Mouse (Mus musculus) forebrain, embryonic 12.5 days (tissue): ENCODE data around the gene 4930404N11Rik. TPM values are rescaled to one million over a fixed set of nuclear protein-coding genes. Genes with fewer than 3 reads are reported as not detected.

Experiments
- ATAC-seq: fragments of 200-750 bp; cut with Nextera tagmentation; 2 replicates; pipeline ENCODE4 v1.8.0; 2017; ENCODE audit warnings: moderate TSS enrichment; ENCODE audit not compliant: low FRiP score
- H3K27ac ChIP-seq: fragments of 300-500 bp; sonication (generic); 2 replicates; pipeline ENCODE4 v1.5.1; 2016; ENCODE audit warnings: mild to moderate bottlenecking
- H3K27me3 ChIP-seq: fragments of 300-500 bp; sonication (generic); 2 replicates; pipeline ENCODE4 v1.6.1; 2016; ENCODE audit warnings: mild to moderate bottlenecking
- H3K36me3 ChIP-seq: fragments of 300-500 bp; sonication (generic); replicated peaks from 2 replicates; pipeline ENCODE4 v1.6.1; 2016; ENCODE audit warnings: mild to moderate bottlenecking
- H3K4me1 ChIP-seq: fragments of 300-500 bp; sonication (generic); 2 replicates; pipeline ENCODE4 v1.6.1; 2016
- H3K4me2 ChIP-seq: fragments of 300-500 bp; sonication (generic); 2 replicates; pipeline ENCODE4 v1.6.1; 2016; ENCODE audit warnings: mild to moderate bottlenecking, moderate library complexity
- H3K4me3 ChIP-seq: fragments of 300-500 bp; sonication (generic); replicated peaks from 2 replicates; pipeline ENCODE4 v1.5.1; 2016; ENCODE audit warnings: mild to moderate bottlenecking
- H3K9ac ChIP-seq: fragments of 300-500 bp; sonication (generic); 2 replicates; pipeline ENCODE4 v1.6.1; 2016; ENCODE audit warnings: mild to moderate bottlenecking
- H3K9me3 ChIP-seq: fragments of 300-500 bp; sonication (generic); 2 replicates; pipeline ENCODE4 v1.6.1; 2016
- WGBS: fragments of 180-500 bp; shearing (Covaris S2); methylation state at CpG from one replicate; pipeline ENCODE4 v1.1.7; 2016; 5-methylcytosine and 5-hydroxymethylcytosine counted together
- microRNA-seq: library from miRNA; unstranded; fragments of <30 nt; microRNA quantifications from one replicate; pipeline ENCODE4, GENCODE M21; 2017
- polyA plus RNA-seq: library from polyadenylated mRNA; unstranded; fragments of >200 nt; fragmentation: Nextera tagmentation; extraction: Ambion mirVana; gene quantifications from 2 replicates; pipeline ENCODE4 v1.2.1, GENCODE M21; 2016

The 4930404N11Rik gene
- polyA plus RNA-seq, 1 experiment from 2014 or later = 1.2 TPM

DNA sequence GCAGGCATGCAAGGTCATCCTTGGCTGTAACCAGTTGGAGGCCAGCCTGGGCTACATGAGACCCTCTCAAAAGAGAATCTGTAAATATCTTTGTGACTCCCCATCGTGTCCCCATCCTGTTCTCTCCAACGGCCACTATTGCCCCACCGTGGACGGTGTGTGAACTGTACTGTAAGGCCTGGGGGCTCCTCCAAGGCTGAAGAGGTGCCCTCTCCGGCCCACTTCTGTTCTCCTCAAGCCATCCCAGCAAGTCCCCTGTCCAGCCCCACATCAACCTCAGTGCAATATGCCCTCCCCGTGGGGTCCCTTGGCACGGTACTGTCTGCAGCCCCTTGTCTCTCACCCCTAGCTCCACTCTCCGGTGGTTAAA lies 46.3 kb downstream of the 4930404N11Rik start:
- ATAC-seq = no peak
- H3K27me3 ChIP-seq = peaks cover 6% of the 10 kb centered on the region; the same call in 1 of the 2 replicates
- no peaks in the 10 kb centered on the region for H3K9me3 ChIP-seq
- H3K9ac ChIP-seq = peak overlapping the region; percentile 21
- peak overlapping the region; percentile 77 for H3K4me2 ChIP-seq
- peak overlapping the region; percentile 88 for H3K27ac ChIP-seq
- peak overlapping the region; percentile 96 for H3K4me3 ChIP-seq
- WGBS = 43% methylated on average over 8 of the region's 8 CpGs
- H3K36me3 ChIP-seq = peaks cover 48% of the 10 kb centered on the region
- peaks cover 38% of the 10 kb centered on the region for H3K4me1 ChIP-seq

DNA sequence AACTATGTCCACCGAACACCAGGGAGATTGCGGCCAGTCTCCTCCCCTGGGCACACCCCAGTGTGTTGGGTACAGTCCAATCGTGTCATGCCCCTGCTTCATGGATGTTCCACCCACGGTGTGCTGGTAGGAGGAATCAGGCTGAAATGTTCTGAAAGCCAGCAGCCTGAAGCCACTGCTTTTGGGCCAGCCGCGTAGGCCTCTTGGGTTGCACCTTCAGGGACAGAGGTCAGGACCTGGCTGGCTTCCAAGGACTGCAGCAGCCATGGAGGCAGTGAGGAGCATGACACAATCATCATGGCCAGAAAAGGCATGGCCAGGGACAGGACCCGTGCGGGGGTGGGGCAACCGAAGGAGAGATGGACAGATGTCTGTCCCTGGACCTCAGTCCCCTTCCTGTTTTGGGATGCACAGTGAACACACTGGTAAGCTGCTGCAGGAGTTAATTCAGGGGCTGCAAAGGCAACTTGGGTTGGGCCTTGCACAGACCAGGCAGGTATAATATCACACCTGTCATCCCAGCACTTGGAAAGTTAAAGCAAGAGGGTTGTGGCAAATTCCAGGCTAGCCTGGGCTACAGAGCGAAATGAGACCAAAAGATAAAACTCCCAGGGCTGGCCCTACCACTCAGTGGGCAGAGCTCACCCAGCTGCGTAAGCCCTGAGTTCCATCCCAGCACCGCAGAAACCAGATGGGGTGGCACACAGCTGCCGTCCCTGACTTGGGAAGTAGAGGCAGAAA lies 46.9 kb downstream of the 4930404N11Rik start:
- WGBS = 90% methylated on average over 13 of the region's 13 CpGs
- ATAC-seq = no peak
- Histone ChIP-seq H3K4me1 (peaks cover 38% of the 10 kb centered on the region), H3K4me3 (peak overlapping the region; percentile 96), H3K36me3 (peaks cover 48% of the 10 kb centered on the region), H3K27me3 (peaks cover 6% of the 10 kb centered on the region; the same call in 1 of the 2 replicates), H3K9ac (peak overlapping the region; percentile 21), H3K9me3 (no peaks in the 10 kb centered on the region), H3K4me2 (peak overlapping the region; percentile 77), H3K27ac (peak overlapping the region; percentile 88)

DNA sequence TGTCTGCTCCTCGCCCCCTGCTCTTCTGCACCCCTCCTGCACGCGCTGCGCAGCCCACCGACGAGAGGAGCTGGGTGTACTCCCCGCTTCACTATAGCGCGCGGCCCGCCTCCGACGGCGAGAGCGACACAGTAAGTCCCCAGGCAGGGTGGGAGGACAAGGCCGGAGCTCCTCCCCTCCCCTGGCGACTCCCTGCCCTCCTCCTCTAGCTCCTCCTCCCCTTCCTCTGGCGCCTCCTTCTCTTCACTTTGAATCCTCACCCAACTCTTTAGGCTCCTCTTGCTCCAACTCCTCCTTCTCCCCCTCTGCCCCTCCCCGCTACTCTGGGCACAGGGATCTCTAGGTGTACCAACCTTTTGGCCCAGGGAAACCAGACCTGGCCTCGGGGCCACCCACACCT lies 48.3 kb downstream of the 4930404N11Rik start:
- peaks cover 35% of the 10 kb centered on the region for H3K4me1 ChIP-seq
- 10% methylated on average over 20 of the region's 20 CpGs for WGBS
- no peaks in the 10 kb centered on the region for H3K9me3 ChIP-seq
- peaks cover 48% of the 10 kb centered on the region for H3K36me3 ChIP-seq
- H3K4me2 ChIP-seq = peak overlapping the region; percentile 32
- H3K27me3 ChIP-seq = peaks cover 6% of the 10 kb centered on the region; the same call in 1 of the 2 replicates
- no peak overlapping the region for H3K4me3 ChIP-seq
- no peak overlapping the region for H3K27ac ChIP-seq
- no peak for ATAC-seq
- peak overlapping the region; percentile 22; the same call in 1 of the 2 replicates for H3K9ac ChIP-seq

DNA sequence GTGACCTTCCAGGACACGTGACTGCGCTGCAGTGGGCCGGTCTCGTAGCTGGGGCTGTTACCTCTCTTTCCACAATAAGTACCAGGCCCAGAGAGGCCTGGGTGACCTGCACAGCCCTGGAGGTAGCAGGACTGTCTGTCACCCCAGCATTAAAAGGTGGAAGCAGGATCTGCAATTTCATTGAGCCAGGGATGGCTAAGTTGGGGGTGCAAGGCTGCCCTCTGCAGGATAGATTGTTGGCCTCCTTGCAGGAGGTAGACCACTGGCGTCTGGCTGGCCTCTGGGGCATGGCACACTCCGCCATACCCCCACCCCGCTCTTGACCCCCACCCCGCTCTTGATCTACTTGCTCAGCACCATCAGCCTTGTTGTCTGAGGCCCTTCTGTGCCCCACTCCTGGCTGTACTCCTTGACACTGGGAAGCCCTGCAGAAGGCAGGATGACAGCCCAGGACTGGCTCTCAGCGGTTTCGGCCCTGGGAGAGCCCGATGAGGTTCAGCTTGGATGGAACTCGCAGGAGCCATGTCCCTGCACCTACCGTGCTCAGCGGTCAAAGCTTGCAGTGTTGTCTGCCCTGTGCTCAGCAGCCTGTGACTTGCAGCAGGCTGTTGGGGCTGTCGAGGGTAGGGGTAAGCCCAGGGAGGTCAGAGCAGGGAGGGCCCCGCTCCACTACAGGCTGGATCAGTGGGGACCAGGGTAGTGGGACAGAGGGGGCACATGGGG lies 49.1 kb downstream of the 4930404N11Rik start:
- H3K4me1 ChIP-seq = peaks cover 27% of the 10 kb centered on the region
- H3K36me3 ChIP-seq = peaks cover 55% of the 10 kb centered on the region
- no peak for ATAC-seq
- H3K27ac ChIP-seq = no peak overlapping the region
- no peak overlapping the region for H3K4me3 ChIP-seq
- WGBS = 43% methylated on average over 16 of the region's 16 CpGs
- peak overlapping the region; percentile 32 for H3K4me2 ChIP-seq
- H3K9me3 ChIP-seq = no peaks in the 10 kb centered on the region
- H3K9ac ChIP-seq = peak overlapping the region; percentile 22; the same call in 1 of the 2 replicates
- peaks cover 6% of the 10 kb centered on the region; the same call in 1 of the 2 replicates for H3K27me3 ChIP-seq

DNA sequence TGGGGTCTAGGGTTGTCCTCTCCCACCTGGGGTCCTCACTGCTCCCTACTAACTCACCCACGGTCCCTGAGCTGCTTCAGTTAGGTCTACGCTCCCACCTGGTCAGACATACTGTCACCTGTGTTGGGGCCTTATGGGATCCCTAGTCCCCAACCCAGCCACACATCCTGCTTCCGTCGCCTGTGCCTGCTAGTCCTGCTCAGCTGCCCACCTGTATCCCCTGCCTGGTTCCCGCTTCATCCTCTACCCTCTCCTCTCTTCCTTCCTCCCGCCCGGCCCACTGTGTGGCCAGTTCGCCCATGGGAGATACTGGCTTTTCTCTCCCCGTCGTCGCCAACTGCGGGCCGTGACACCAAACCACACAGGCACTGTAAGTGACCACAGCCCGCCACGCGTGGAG lies 50.0 kb downstream of the 4930404N11Rik start:
- ATAC-seq = no peak
- Histone ChIP-seq H3K27ac (no peak overlapping the region), H3K9ac (no peak overlapping the region), H3K4me1 (peaks cover 26% of the 10 kb centered on the region), H3K9me3 (no peaks in the 10 kb centered on the region), H3K27me3 (peaks cover 6% of the 10 kb centered on the region; the same call in 1 of the 2 replicates), H3K4me3 (no peak overlapping the region), H3K4me2 (no peak overlapping the region), H3K36me3 (peaks cover 64% of the 10 kb centered on the region)
- 93% methylated on average over 16 of the region's 16 CpGs for WGBS

DNA sequence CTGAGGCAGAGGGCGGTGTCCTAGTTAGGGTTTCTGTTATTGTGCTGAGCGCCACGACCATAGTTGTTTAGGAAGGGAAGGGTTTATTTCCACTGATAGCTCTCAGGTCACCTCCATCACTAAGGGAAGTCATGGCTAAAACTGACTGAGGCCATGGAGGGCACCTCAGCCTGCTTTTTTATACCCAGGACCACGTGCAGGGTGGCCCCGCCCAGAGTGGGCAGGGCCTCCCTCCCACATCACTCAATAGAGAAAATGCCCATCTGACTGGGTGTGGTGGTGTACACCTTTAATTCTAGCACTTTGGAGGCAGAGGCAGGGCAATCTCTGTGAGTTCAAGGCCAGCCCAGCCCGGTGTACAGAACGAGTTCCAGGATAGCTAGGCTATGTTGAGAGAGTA lies 51.4 kb downstream of the 4930404N11Rik start:
- no peak for ATAC-seq
- Histone ChIP-seq H3K4me2 (no peak overlapping the region), H3K9ac (no peak overlapping the region), H3K4me1 (peaks cover 18% of the 10 kb centered on the region), H3K4me3 (no peak overlapping the region), H3K9me3 (no peaks in the 10 kb centered on the region), H3K36me3 (peaks cover 78% of the 10 kb centered on the region), H3K27ac (no peak overlapping the region), H3K27me3 (peaks cover 6% of the 10 kb centered on the region; the same call in 1 of the 2 replicates)
- 79% methylated on average over 7 of the region's 7 CpGs for WGBS

DNA sequence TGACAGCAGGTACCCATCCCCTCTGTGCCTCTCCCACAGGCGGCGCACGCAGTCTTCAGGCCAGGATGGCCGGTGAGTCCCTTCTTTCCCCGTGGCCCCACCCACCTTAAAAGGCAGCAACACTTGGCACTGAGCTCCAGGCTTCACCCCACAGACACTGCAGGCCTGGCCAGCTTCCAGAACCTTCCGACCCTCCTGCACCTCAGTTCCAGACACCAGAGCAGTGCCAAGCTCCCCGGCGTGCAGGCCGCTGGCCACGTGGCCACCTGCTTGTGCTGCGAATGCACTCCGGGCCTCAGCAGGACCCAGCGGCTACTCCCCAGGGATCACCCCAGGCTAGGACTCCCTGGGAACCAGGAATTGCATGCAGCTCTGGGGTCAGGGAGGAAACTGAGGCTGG lies 52.0 kb downstream of the 4930404N11Rik start:
- Histone ChIP-seq H3K27me3 (peaks cover 6% of the 10 kb centered on the region; the same call in 1 of the 2 replicates), H3K9ac (no peak overlapping the region), H3K36me3 (peaks cover 84% of the 10 kb centered on the region), H3K27ac (no peak overlapping the region), H3K4me1 (peaks cover 14% of the 10 kb centered on the region), H3K9me3 (no peaks in the 10 kb centered on the region), H3K4me3 (no peak overlapping the region), H3K4me2 (no peak overlapping the region)
- ATAC-seq = no peak
- WGBS = 92% methylated on average over 13 of the region's 13 CpGs

Small RNA genes lying within 50 kb of the gene (microRNA-seq; reads per million reads assigned to microRNA genes)
- not detected for gene Mir6913

Other genes starting within 250 kb of the 4930404N11Rik start
- 12.4 and 13.5 TPM in 2 replicates for gene Zbtb7a, start 230.6 kb downstream of the 4930404N11Rik start, polyA plus RNA-seq
- gene Pias4, start 197.9 kb downstream of the 4930404N11Rik start, polyA plus RNA-seq = 51.6 and 52.9 TPM in 2 replicates
- gene Eef2, start 189.2 kb downstream of the 4930404N11Rik start, polyA plus RNA-seq = 518 and 540 TPM in 2 replicates
- 62.8 and 67.4 TPM in 2 replicates for gene Dapk3, start 182.8 kb downstream of the 4930404N11Rik start, polyA plus RNA-seq
- not detected in 2 replicates for gene 4930442H23Rik, start 182.0 kb downstream of the 4930404N11Rik start, polyA plus RNA-seq
- not detected in 2 replicates for gene Nmrk2, start 163.8 kb downstream of the 4930404N11Rik start, polyA plus RNA-seq
- gene Atcay, start 135.0 kb downstream of the 4930404N11Rik start, polyA plus RNA-seq = 31.8 and 33.9 TPM in 2 replicates
- gene Zfr2, start 132.7 kb downstream of the 4930404N11Rik start, polyA plus RNA-seq = 9.0 and 10.0 TPM in 2 replicates
- 4.1 and 5.7 TPM in 2 replicates for gene Matk, start 112.9 kb downstream of the 4930404N11Rik start, polyA plus RNA-seq
- 136 and 138 TPM in 2 replicates for gene Mrpl54, start 98.9 kb downstream of the 4930404N11Rik start, polyA plus RNA-seq
- 31.1 and 33.3 TPM in 2 replicates for gene Apba3, start 98.9 kb downstream of the 4930404N11Rik start, polyA plus RNA-seq
- 9.7 and 11.4 TPM in 2 replicates for gene Tjp3, start 74.2 kb downstream of the 4930404N11Rik start, polyA plus RNA-seq
- gene Pip5k1c, start 72.9 kb downstream of the 4930404N11Rik start, polyA plus RNA-seq = 84.1 and 98.7 TPM in 2 replicates
- gene Cactin, start 44.7 kb downstream of the 4930404N11Rik start, polyA plus RNA-seq = 60.8 and 61.8 TPM in 2 replicates
- gene Tbxa2r, start 37.1 kb downstream of the 4930404N11Rik start, polyA plus RNA-seq = 2.1 and 2.9 TPM in 2 replicates
- gene Gipc3, start 22.6 kb downstream of the 4930404N11Rik start, polyA plus RNA-seq = 0.08 TPM in 1 of 2 replicates, not detected in the other
- gene Hmg20b, start 15.3 kb downstream of the 4930404N11Rik start, polyA plus RNA-seq = 92.6 and 97.1 TPM in 2 replicates
- gene Mfsd12, start 8.3 kb downstream of the 4930404N11Rik start, polyA plus RNA-seq = 8.2 and 8.4 TPM in 2 replicates
- gene Fzr1, start 12.7 kb upstream of the 4930404N11Rik start, polyA plus RNA-seq = 145 and 148 TPM in 2 replicates
- 68.1 and 68.5 TPM in 2 replicates for gene Dohh, start 18.6 kb upstream of the 4930404N11Rik start, polyA plus RNA-seq
- 4.2 and 4.6 TPM in 2 replicates for gene Gm48551, start 18.6 kb upstream of the 4930404N11Rik start, polyA plus RNA-seq
- gene Gm48552, start 23.2 kb upstream of the 4930404N11Rik start, polyA plus RNA-seq = 1.4 and 2.1 TPM in 2 replicates
- 1.8 and 2.6 TPM in 2 replicates for gene Smim24, start 27.2 kb upstream of the 4930404N11Rik start, polyA plus RNA-seq
- 15.3 and 16.3 TPM in 2 replicates for gene Nfic, start 89.8 kb upstream of the 4930404N11Rik start, polyA plus RNA-seq
- gene Celf5, start 116.9 kb upstream of the 4930404N11Rik start, polyA plus RNA-seq = 37.1 and 42.4 TPM in 2 replicates
- gene Ncln, start 130.6 kb upstream of the 4930404N11Rik start, polyA plus RNA-seq = 65.8 and 66.6 TPM in 2 replicates
- gene S1pr4, start 134.3 kb upstream of the 4930404N11Rik start, polyA plus RNA-seq = 0.21 and 0.49 TPM in 2 replicates
- 0.49 and 0.92 TPM in 2 replicates for gene Gna15, start 158.4 kb upstream of the 4930404N11Rik start, polyA plus RNA-seq
- 74.8 and 75.9 TPM in 2 replicates for gene Gna11, start 179.4 kb upstream of the 4930404N11Rik start, polyA plus RNA-seq
- 520 TPM in 2 replicates for gene Aes, start 193.7 kb upstream of the 4930404N11Rik start, polyA plus RNA-seq
- 14.3 and 16.5 TPM in 2 replicates for gene Tle2, start 208.7 kb upstream of the 4930404N11Rik start, polyA plus RNA-seq
- gene Tle6, start 235.3 kb upstream of the 4930404N11Rik start, polyA plus RNA-seq = 3.1 and 4.3 TPM in 2 replicates
- gene BC025920, start 240.5 kb upstream of the 4930404N11Rik start, polyA plus RNA-seq = 2.2 and 2.7 TPM in 2 replicates